8 mouse cellular contexts compared by ENCODE assay signal in genomic region chr17:79976518-79977100, GRCm38 (mm10).
DNase-seq lines count a peak whose midpoint lies in the region; ATAC-seq and TF ChIP-seq lines count a peak whose summit lies in the region.

No protein-coding gene starts in this region.

- no peak overlapping the region for H3K9ac ChIP-seq in heart, embryonic 12.5 days
- H3K9ac ChIP-seq in forebrain, embryonic 16.5 days (replicated peaks; ENCODE audit: low read depth, low read length): no peak overlapping the region
- H3K9ac ChIP-seq in liver, embryonic 14.5 days (replicated peaks): no peak overlapping the region

- TF ChIP-seq CTCF in E14TG2a.4 (conservative IDR thresholded peaks at IDR 0.05; ENCODE audit: low read length): no peak
- TF ChIP-seq CTCF in liver, embryonic 14.5 days (IDR thresholded peaks at IDR 0.05; ENCODE audit: low read depth): no peak

- TF ChIP-seq EP300 in liver, embryonic 14.5 days (IDR thresholded peaks at IDR 0.05; ENCODE audit: low read depth): no peak

- no peaks in the 10 kb centered on the region for H3K36me3 ChIP-seq in heart, embryonic 12.5 days
- H3K36me3 ChIP-seq in E14TG2a.4 (ENCODE audit: insufficient read depth, low read length): no peaks in the 10 kb centered on the region
- H3K36me3 ChIP-seq in forebrain, embryonic 16.5 days (ENCODE audit: control insufficient read depth, insufficient read depth): no peaks in the 10 kb centered on the region
- H3K36me3 ChIP-seq in liver, embryonic 14.5 days (replicated peaks; ENCODE audit: control insufficient read depth, insufficient read depth, low read depth): no peaks in the 10 kb centered on the region

- ATAC-seq in heart, embryonic 12.5 days (ENCODE audit: insufficient number of reproducible peaks, low FRiP score): no peak
- ATAC-seq in forebrain, embryonic 16.5 days: peak; percentile 5; the same call in 1 of the 2 replicates
- ATAC-seq in liver, embryonic 14.5 days (ENCODE audit: insufficient read depth): no peak

- WGBS in heart, embryonic 12.5 days: 86% methylated on average over 5 of the region's 5 CpGs
- 86% methylated on average over 5 of the region's 5 CpGs for WGBS in forebrain, embryonic 16.5 days
- WGBS in liver, embryonic 14.5 days (ENCODE audit: insufficient replicate concordance): 67% methylated on average over 5 of the region's 5 CpGs

- peak overlapping the region; percentile 34 for H3K4me3 ChIP-seq in heart, embryonic 12.5 days
- H3K4me3 ChIP-seq in E14TG2a.4 (replicated peaks; ENCODE audit: low read length): peak overlapping the region; percentile 45
- H3K4me3 ChIP-seq in forebrain, embryonic 16.5 days (replicated peaks; ENCODE audit: low read length): no peak overlapping the region
- H3K4me3 ChIP-seq in liver, embryonic 14.5 days (ENCODE audit: insufficient read depth in 1 of 2, low read depth in 2 of 2, low read length in 2 of 2): peak overlapping the region in 1 of 2 experiments; percentile 21; a peak in 1 of 4 replicates

- no peaks in the 10 kb centered on the region; the same call in 1 of the 2 replicates for H3K27me3 ChIP-seq in heart, embryonic 12.5 days (replicated peaks)
- peaks cover 19% of the 10 kb centered on the region for H3K27me3 ChIP-seq in E14TG2a.4 (ENCODE audit: insufficient read depth, low read length)
- H3K27me3 ChIP-seq in forebrain, embryonic 16.5 days (replicated peaks; ENCODE audit: control insufficient read depth, insufficient read depth, low read length): no peaks in the 10 kb centered on the region
- no peaks in the 10 kb centered on the region for H3K27me3 ChIP-seq in liver, embryonic 14.5 days (ENCODE audit: control insufficient read depth, insufficient read depth, low read length)

- intact Hi-C loops in heart, postnatal 36 days (cut with DNase I): no loop called here

- no peak overlapping the region for H3K27ac ChIP-seq in heart, embryonic 12.5 days (ENCODE audit: poor library complexity, severe bottlenecking)
- no peak overlapping the region for H3K27ac ChIP-seq in forebrain, embryonic 16.5 days (ENCODE audit: low read length)
- H3K27ac ChIP-seq in liver, embryonic 14.5 days: no peak overlapping the region

- no peak for DNase-seq in heart, postnatal 36 days
- no peak for DNase-seq in liver, embryonic 14.5 days (ENCODE audit: low read depth in 3 of 3, low spot score in 3 of 3)
- DNase-seq in urinary bladder, postnatal 10 days (ENCODE audit: low spot score): no peak
- DNase-seq in embryo, embryonic 11 days: no peak
- DNase-seq in adrenal gland, adult (ENCODE audit: inconsistent age in 2 of 2, low spot score in 1 of 2): no peak

- no peaks in the 10 kb centered on the region for H3K9me3 ChIP-seq in heart, embryonic 12.5 days (replicated peaks)
- no peaks in the 10 kb centered on the region; the same call in 1 of the 2 replicates for H3K9me3 ChIP-seq in E14TG2a.4 (ENCODE audit: low read length)
- no peaks in the 10 kb centered on the region for H3K9me3 ChIP-seq in forebrain, embryonic 16.5 days (ENCODE audit: control insufficient read depth, low read length)
- H3K9me3 ChIP-seq in liver, embryonic 14.5 days (ENCODE audit: control insufficient read depth, low read length): no peaks in the 10 kb centered on the region

- H3K4me1 ChIP-seq in heart, embryonic 12.5 days (replicated peaks): peaks cover 4% of the 10 kb centered on the region; the same call in 1 of the 2 replicates
- H3K4me1 ChIP-seq in E14TG2a.4 (replicated peaks; ENCODE audit: low read depth, low read length): peaks cover 76% of the 10 kb centered on the region
- H3K4me1 ChIP-seq in forebrain, embryonic 16.5 days (replicated peaks; ENCODE audit: control insufficient read depth, insufficient read depth, low read length): peaks cover 5% of the 10 kb centered on the region; the same call in 1 of the 2 replicates
- peaks cover 8 to 36% of the 10 kb centered on the region in 2 experiments for H3K4me1 ChIP-seq in liver, embryonic 14.5 days (replicated peaks; ENCODE audit: control insufficient read depth in 2 of 2, insufficient read depth in 2 of 2, low read length in 1 of 2)

- peak overlapping the region; percentile 65 for H3K4me2 ChIP-seq in heart, embryonic 12.5 days
- H3K4me2 ChIP-seq in forebrain, embryonic 16.5 days (ENCODE audit: low read length): peak overlapping the region; percentile 46
- H3K4me2 ChIP-seq in liver, embryonic 14.5 days (ENCODE audit: low read depth): peak overlapping the region; percentile 65
